Mouse (Mus musculus): Measurements from ENCODE around the gene Slfn14. TPM values are rescaled to one million over a fixed set of nuclear protein-coding genes. Genes with fewer than 3 reads are reported as not detected.

Slfn14 gene
- not detected for polyA plus RNA-seq (2014; fragmentation: Illumina TruSeq; extraction: RNeasy Lipid Tissue Mini Kit (QIAGEN cat#74804); ENCODE audit: low read depth, low replicate concordance)

GRCm38 (mm10) chr11:83286566-83286965 lies at the start of gene Slfn14:
Gene Slfn14 (minus strand): TSS chr11:83286726.

GRCm38 (mm10) chr11:83302526-83303251 lies 16.2 kb upstream of the Slfn14 start, which contains the start of gene Pex12:
Gene Pex12 (minus strand): TSS chr11:83302586.

GRCm38 (mm10) chr11:83298225-83299195 lies 12.0 kb upstream of the Slfn14 start, which contains the start of gene Ap2b1:
Gene Ap2b1 (plus strand): TSS chr11:83299024.

Other genes starting within 250 kb of the Slfn14 start
- 4.7 TPM for gene Slfn2, start 221.6 kb downstream of the Slfn14 start, polyA plus RNA-seq (2014; fragmentation: Illumina TruSeq; extraction: RNeasy Lipid Tissue Mini Kit (QIAGEN cat#74804); ENCODE audit: low read depth, low replicate concordance)
- 0.61 TPM for gene Slfn1, start 169.9 kb downstream of the Slfn14 start, polyA plus RNA-seq (2014; fragmentation: Illumina TruSeq; extraction: RNeasy Lipid Tissue Mini Kit (QIAGEN cat#74804); ENCODE audit: low read depth, low replicate concordance)
- gene Slfn4, start 111.5 kb downstream of the Slfn14 start, polyA plus RNA-seq (2014; fragmentation: Illumina TruSeq; extraction: RNeasy Lipid Tissue Mini Kit (QIAGEN cat#74804); ENCODE audit: low read depth, low replicate concordance) = 0.45 TPM
- 0.29 TPM for gene Slfn3, start 95.4 kb downstream of the Slfn14 start, polyA plus RNA-seq (2014; fragmentation: Illumina TruSeq; extraction: RNeasy Lipid Tissue Mini Kit (QIAGEN cat#74804); ENCODE audit: low read depth, low replicate concordance)
- gene Ap2b1, start 12.3 kb upstream of the Slfn14 start, polyA plus RNA-seq (2014; fragmentation: Illumina TruSeq; extraction: RNeasy Lipid Tissue Mini Kit (QIAGEN cat#74804); ENCODE audit: low read depth, low replicate concordance) = 14.0 TPM
- 25.0 TPM for gene Pex12, start 15.9 kb upstream of the Slfn14 start, polyA plus RNA-seq (2014; fragmentation: Illumina TruSeq; extraction: RNeasy Lipid Tissue Mini Kit (QIAGEN cat#74804); ENCODE audit: low read depth, low replicate concordance)
- not detected for gene Rasl10b, start 122.4 kb upstream of the Slfn14 start, polyA plus RNA-seq (2014; fragmentation: Illumina TruSeq; extraction: RNeasy Lipid Tissue Mini Kit (QIAGEN cat#74804); ENCODE audit: low read depth, low replicate concordance)
- not detected for gene Gas2l2, start 142.7 kb upstream of the Slfn14 start, polyA plus RNA-seq (2014; fragmentation: Illumina TruSeq; extraction: RNeasy Lipid Tissue Mini Kit (QIAGEN cat#74804); ENCODE audit: low read depth, low replicate concordance)
- gene 1700020L24Rik, start 151.0 kb upstream of the Slfn14 start, polyA plus RNA-seq (2014; fragmentation: Illumina TruSeq; extraction: RNeasy Lipid Tissue Mini Kit (QIAGEN cat#74804); ENCODE audit: low read depth, low replicate concordance) = not detected
- gene Mmp28, start 176.3 kb upstream of the Slfn14 start, polyA plus RNA-seq (2014; fragmentation: Illumina TruSeq; extraction: RNeasy Lipid Tissue Mini Kit (QIAGEN cat#74804); ENCODE audit: low read depth, low replicate concordance) = not detected
- gene Taf15, start 186.4 kb upstream of the Slfn14 start, polyA plus RNA-seq (2014; fragmentation: Illumina TruSeq; extraction: RNeasy Lipid Tissue Mini Kit (QIAGEN cat#74804); ENCODE audit: low read depth, low replicate concordance) = 112 TPM
- not detected for gene Heatr9, start 235.4 kb upstream of the Slfn14 start, polyA plus RNA-seq (2014; fragmentation: Illumina TruSeq; extraction: RNeasy Lipid Tissue Mini Kit (QIAGEN cat#74804); ENCODE audit: low read depth, low replicate concordance)
- gene Ccl5, start 243.8 kb upstream of the Slfn14 start, polyA plus RNA-seq (2014; fragmentation: Illumina TruSeq; extraction: RNeasy Lipid Tissue Mini Kit (QIAGEN cat#74804); ENCODE audit: low read depth, low replicate concordance) = 2.0 TPM

All from liver, adult 10 weeks (tissue).